Mouse (Mus musculus) urinary bladder, adult 2 months (tissue): ENCODE data around the gene Nkx2-4. TPM values are rescaled to one million over a fixed set of nuclear protein-coding genes. Genes with fewer than 3 reads are reported as not detected.

ENCODE experiments used
- DNase-seq: peaks from one replicate; pipeline ENCODE4 v3.0.0; 2022; ENCODE audit warnings: low spot score
- polyA plus RNA-seq: library from polyadenylated mRNA; depleted of rRNA; stranded (reverse); fragments of >200 nt; gene quantifications from 2 replicates; pipeline ENCODE4 v1.2.3, GENCODE M21; 2012; rRNA removed

The Nkx2-4 gene
- not detected in 2 replicates for polyA plus RNA-seq

GRCm38 (mm10) chr2:147085072-147085870, at the start of gene Nkx2-4:
Gene Nkx2-4, minus strand, starts transcription at chr2:147085445.
- peak; percentile 22 for DNase-seq

DNA sequence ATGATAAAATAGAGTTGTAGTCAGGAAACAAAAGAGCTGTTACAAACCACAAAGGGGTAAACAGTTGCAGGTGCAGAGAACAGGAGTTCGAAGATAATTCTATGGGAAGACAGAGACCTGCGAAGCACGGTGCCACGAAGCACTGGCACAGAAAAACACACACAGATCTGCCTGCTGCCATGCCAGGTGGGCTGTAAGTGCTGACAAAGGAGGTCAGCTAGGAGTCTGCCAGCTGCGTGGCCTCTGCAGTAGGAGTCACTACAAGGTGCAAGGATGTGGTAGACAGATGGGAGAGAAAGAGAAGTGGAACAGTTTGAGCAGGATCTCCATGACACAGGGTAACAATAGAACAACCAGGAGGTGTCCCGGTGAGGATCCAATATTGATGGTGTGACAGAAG, 42.1 kb upstream of the Nkx2-4 start:
- no peak for DNase-seq

DNA sequence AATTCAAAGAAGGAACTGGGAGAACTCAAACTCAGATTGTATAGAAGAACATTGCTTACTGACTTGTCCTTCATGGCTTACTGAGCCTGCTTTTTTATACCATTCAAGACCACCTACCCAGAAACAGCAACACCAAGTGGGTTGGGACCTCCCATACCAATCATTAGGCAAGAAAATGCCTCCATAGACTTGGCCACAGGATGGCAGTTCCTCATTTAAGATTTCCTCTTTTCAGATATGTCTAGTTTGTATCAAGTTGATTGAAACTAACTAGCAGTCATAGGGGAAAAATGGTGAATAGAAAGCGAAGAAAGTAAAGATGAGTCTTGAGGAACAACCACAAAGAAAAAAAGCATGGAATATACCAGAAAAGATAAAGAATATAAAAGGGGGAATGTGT, 34.5 kb upstream of the Nkx2-4 start:
- no peak for DNase-seq

DNA sequence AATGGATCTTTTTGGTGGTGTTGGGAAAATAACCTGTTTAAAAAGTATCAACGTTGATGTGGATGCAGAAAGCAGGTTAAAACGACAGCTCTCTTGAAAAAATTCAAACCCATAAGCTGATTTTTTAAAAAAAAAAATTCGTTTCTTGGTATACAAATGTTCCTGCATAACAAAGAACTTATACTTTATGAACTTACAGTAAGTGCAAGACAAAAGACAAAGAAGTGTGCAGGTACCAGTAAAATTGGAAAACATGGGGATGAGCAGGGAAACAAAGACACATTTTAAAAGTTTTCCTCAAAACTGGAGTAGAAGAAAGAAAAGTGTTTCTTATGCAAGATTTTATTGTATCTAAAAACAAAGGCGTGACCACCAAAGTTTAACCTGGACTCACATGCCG, 1.2 kb upstream of the Nkx2-4 start:
- no peak for DNase-seq

GRCm38 (mm10) chr2:147085937-147086336, 692 bp upstream of the Nkx2-4 start:
- DNase-seq = no peak

DNA sequence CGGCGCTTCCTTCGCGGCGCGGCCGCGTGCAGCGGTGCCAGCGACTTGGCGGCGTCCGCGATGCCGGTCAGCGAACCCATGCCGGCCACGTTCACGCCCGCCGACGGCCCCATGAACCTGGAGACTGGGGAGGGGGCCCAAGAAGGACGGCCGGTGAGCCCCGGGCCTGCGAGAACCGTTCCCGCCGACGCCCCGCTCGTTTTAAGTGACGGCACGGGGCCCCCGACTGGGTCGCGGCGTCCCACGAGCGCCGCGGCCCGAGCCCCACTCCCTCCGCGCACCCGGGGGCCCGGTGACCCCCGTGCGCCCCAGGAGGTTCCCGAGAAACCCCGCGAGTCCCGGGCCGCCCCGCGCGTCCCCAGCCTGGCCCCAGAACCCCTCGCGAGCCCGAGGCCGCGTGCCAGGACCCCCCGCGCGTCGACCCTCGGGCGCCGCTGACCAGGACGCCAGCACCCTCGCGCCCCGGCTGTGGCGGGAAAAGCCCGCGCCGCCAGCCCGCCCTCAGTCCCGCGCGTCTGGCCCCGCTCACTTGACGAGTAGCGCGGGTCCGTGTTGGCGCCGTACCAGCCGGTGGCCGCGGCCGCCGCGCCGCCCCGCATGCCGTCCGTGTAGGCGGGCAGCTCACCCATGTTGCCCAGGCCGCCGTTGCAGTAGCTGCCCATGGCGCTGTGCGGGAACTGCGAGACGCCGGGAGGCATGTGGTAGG, 726 bp downstream of the Nkx2-4 start:
- no peak for DNase-seq

DNA sequence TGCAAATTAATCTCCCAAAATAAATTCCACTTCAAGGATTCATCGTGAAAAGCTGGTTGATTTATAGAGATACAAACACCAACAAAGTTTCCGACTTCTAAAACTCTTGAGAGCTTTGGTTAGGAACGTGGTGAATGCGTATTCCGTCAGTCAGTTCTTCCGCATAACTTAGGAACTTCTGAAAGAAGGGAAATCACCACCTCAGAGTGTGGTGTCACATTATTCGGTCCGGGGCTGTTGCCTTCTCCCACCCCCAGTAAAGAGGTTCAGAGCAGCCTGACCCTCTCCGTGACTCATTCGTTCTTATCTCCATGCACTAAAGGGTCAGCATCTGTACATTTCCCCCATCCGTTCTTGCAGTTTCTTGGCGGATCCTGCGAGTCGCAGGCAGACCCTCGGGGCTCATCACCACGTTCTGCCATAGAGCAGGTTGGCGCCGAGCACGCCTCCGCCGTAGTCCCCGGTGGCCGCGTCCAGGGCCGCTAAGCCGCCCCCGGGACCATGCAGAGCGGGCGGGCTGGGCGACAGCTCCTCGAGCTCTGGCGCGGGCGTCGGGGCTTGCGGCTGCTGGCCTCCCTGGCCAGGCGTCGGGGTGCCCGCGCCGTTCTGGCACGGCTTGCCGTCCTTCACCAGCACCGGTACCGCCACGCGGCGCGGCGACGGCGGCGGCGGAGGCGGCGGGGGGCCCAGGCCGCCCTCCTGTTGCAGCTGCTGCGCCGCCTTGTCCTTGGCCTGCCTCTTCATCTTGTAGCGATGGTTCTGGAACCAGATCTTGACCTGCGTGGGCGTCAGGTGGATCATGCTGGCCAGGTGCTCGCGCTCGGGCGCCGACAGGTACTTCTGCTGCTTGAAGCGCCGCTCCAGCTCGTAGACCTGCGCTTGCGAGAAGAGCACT, 1.5 kb downstream of the Nkx2-4 start:
- peak; percentile 30 for DNase-seq

DNA sequence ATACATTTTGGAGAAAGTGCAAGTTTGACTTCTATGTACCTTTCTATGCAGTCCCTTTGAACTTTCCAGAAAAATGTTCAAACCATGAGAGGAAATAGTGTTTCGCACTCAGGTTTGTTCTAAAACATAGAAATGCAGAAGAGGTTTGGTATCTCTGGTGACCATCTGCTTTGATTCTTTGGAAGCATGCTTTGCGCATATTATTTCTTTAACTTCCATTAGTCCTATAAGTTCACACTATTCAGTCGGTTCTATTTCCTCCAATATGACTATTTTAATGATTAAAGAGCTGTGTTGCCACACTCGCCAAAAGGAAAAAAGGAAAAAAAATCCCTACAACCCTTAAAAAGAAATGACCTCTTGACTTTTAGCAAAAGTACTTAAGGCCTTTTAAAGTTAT, 2.9 kb downstream of the Nkx2-4 start:
- no peak for DNase-seq

- no peak for DNase-seq
Observed at GRCm38 (mm10) chr2:147074399-147074798, 10.8 kb downstream of the Nkx2-4 start.

DNA sequence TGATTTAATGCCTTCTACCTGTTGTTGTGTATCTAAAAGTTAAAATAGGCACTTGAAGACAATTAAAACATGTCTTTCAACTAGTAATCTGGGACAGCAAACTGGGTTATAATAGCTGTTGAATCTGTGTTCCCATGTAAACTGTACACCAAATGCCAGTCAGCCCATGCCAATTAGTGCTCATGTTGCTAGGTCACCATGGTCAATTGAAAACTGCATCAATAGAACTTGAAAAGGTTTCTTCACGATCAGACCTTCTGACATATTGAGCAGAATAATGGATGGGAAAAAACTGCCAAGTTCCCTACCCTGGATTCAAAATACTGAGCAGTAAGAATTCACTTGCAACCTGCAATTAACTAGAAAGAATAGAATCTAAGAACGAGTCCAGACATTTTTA, 11.3 kb downstream of the Nkx2-4 start:
- no peak for DNase-seq

DNA sequence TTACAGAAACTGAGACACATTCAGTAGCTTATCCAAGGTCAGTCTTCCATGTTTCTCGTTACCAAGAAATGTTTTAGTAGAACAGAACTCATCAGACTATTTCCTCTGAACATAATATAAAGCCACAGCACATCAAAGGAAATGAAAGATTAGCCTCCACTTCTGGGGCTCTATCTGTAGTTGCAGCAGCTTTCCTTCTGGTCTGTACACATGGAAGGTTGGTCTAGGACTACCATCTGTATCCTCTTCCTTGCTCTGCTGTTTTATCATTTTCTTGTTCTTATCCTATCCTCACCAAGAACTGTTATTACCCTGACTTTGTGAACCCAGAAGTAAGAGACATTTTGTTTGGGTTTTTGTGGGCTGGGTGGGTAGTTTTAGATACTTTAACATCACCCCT, 14.9 kb downstream of the Nkx2-4 start:
- DNase-seq = no peak

- DNase-seq = no peak
Observed at GRCm38 (mm10) chr2:147069077-147069476, 16.2 kb downstream of the Nkx2-4 start.

- DNase-seq = no peak
Observed at GRCm38 (mm10) chr2:147067480-147068246, 17.6 kb downstream of the Nkx2-4 start.

- DNase-seq = no peak
Observed at GRCm38 (mm10) chr2:147053229-147053892, 31.9 kb downstream of the Nkx2-4 start.

- DNase-seq = no peak
Observed at GRCm38 (mm10) chr2:147047051-147047450, 38.2 kb downstream of the Nkx2-4 start.

DNA sequence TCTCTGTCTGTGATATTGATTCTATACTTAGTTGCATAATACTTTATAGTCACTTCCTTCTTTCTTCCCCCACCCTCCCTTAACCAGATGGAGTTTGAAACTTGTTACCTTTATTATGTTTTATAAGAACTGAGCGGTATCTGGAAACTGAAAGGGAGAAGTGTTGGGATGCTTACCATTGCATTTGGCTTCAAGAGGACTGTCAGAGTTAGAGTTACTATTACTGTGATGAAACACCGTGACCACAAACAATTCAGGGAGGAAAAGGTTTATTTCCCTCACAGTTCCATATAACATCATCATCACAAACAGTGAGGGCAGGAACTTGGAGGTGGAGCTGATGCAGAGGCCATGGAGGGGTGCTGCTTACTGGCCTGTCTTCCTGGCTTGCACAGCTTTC, 49.4 kb downstream of the Nkx2-4 start:
- no peak for DNase-seq

Other genes with a start within 250 kb of the Nkx2-4 start
- gene Kiz, start 229.6 kb downstream of the Nkx2-4 start, polyA plus RNA-seq = 24.0 and 24.9 TPM in 2 replicates
- gene Xrn2, start 72.4 kb downstream of the Nkx2-4 start, polyA plus RNA-seq = 39.9 and 41.5 TPM in 2 replicates
- gene Nkx2-2, start 108.8 kb upstream of the Nkx2-4 start, polyA plus RNA-seq = not detected in 2 replicates